Mouse (Mus musculus) heart, postnatal 0 days (tissue): Measurements from ENCODE around the gene Rad17. TPM values are rescaled to one million over a fixed set of nuclear protein-coding genes. Genes with fewer than 3 reads are reported as not detected.

Source experiments
- ATAC-seq: fragments of 200-750 bp; cut with Nextera tagmentation; 2 replicates; pipeline ENCODE4 v1.8.0; 2017; ENCODE audit warnings: low read depth, moderate number of reproducible peaks, moderate library complexity; ENCODE audit not compliant: insufficient read depth
- DNase-seq: peaks from one replicate; pipeline ENCODE4 v3.0.0-alpha.2; 2016; ENCODE audit warnings: low spot score
- H3K27ac ChIP-seq: fragments of 300-500 bp; sonication (generic); 2 replicates; pipeline ENCODE4 v1.5.1; 2014; ENCODE audit warnings: low read depth, mild to moderate bottlenecking
- H3K27me3 ChIP-seq: fragments of 300-500 bp; sonication (generic); 2 replicates; pipeline ENCODE4 v1.6.1; 2014; ENCODE audit warnings: low read length, mixed read lengths; ENCODE audit not compliant: control insufficient read depth, insufficient read depth
- H3K36me3 ChIP-seq: fragments of 300-500 bp; sonication (generic); replicated peaks from 2 replicates; pipeline ENCODE4 v1.6.1; 2014; ENCODE audit warnings: low read length, mixed read lengths; ENCODE audit not compliant: control insufficient read depth, insufficient read depth
- H3K4me1 ChIP-seq: fragments of 300-500 bp; sonication (generic); 2 replicates; pipeline ENCODE4 v1.6.1; 2014; ENCODE audit warnings: antibody characterized with exemption; ENCODE audit not compliant: control insufficient read depth, insufficient read depth
- H3K4me2 ChIP-seq: fragments of 300-500 bp; sonication (generic); 2 replicates; pipeline ENCODE4 v1.6.1; 2014; ENCODE audit warnings: low read depth, mild to moderate bottlenecking, low read length, moderate library complexity
- H3K4me3 ChIP-seq: fragments of 300-500 bp; sonication (generic); 2 replicates; pipeline ENCODE4 v1.5.1; 2014; ENCODE audit warnings: low read depth, low read length
- H3K9ac ChIP-seq: fragments of 300-500 bp; sonication (generic); replicated peaks from 2 replicates; pipeline ENCODE4 v1.6.1; 2014; ENCODE audit warnings: low read depth, low read length, mixed read lengths
- H3K9me3 ChIP-seq: fragments of 300-500 bp; sonication (generic); replicated peaks from 2 replicates; pipeline ENCODE4 v1.6.1; 2016; ENCODE audit warnings: low read length; ENCODE audit not compliant: control insufficient read depth
- CTCF ChIP-seq: IDR thresholded peaks from 2 replicates; pipeline ENCODE4 v1.5.1; 2016; ENCODE audit warnings: antibody characterized with exemption, control low read depth, low read depth
- EP300 ChIP-seq: IDR thresholded peaks from 2 replicates; pipeline ENCODE4 v1.6.1; 2016; ENCODE audit warnings: antibody characterized with exemption, low read depth
- WGBS: fragments of 180-500 bp; shearing (Covaris S2); extraction: QIAGEN DNeasy Blood & Tissue Kit; methylation state at CpG from one replicate; pipeline ENCODE4 v1.1.7; 2014; 5-methylcytosine and 5-hydroxymethylcytosine counted together
- polyA plus RNA-seq: library from polyadenylated mRNA; unstranded; fragments of >200 nt; fragmentation: Nextera tagmentation; extraction: Ambion mirVana; gene quantifications from 2 replicates; pipeline ENCODE4 v1.2.1, GENCODE M21; 2015
- total RNA-seq: library from RNA; depleted of rRNA; stranded (reverse); fragments of >200 nt; gene quantifications from 2 replicates; pipeline ENCODE4 v1.2.3, GENCODE M21; 2014; ENCODE audit warnings: low replicate concordance

The Rad17 gene
- total and polyA plus RNA-seq, 2 experiments from 2014 or later, result 19.9 to 22.3 TPM

DNA sequence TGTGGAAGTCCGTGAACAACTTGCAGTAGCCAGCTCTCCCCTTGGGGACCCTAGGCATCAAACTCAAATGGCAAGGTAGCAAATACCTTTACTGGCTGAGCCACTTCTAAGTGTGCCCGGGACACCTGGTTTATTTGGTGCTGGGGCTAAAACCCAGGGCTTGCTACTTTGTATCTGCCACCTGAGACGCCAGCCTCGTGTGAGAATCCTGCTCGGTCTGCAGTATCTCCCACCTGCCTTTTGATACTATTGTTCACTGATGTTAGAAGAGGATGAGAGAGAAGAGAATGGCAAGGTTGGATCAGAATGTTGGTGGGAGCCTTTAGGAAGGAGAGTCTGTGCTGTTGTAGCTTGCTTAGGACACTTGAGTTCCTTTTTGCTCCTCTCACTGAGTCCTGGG lies 7.2 kb upstream of the Rad17 start:
- Histone ChIP-seq H3K27ac (no peak overlapping the region), H3K4me1 (no peaks in the 10 kb centered on the region), H3K9ac (no peak overlapping the region), H3K27me3 (no peaks in the 10 kb centered on the region), H3K9me3 (no peaks in the 10 kb centered on the region), H3K36me3 (peaks cover 9% of the 10 kb centered on the region; the same call in 1 of the 2 replicates), H3K4me2 (no peak overlapping the region), H3K4me3 (no peak overlapping the region)
- DNase-seq, result no peak
- 92% methylated on average over 5 of the region's 5 CpGs for whole genome bisulfite sequencing
- no peak for TF ChIP-seq EP300
- TF ChIP-seq CTCF, result no peak
- ATAC-seq, result no peak

GRCm38 (mm10) chr13:100651439-100652186 lies 762 bp upstream of the Rad17 start, which contains the start of gene Taf9:
TSS of gene Taf9 (plus strand) at chr13:100651579.
- WGBS, result under 1% methylated on average over 61 of the region's 63 CpGs

GRCm38 (mm10) chr13:100648223-100648622 lies 2.6 kb downstream of the Rad17 start:
- WGBS, result 91% methylated on average over 8 of the region's 8 CpGs
- no peaks in the 10 kb centered on the region for H3K9me3 ChIP-seq
- TF ChIP-seq EP300 (no peak), CTCF (no peak)
- no peak overlapping the region for H3K27ac ChIP-seq
- H3K36me3 ChIP-seq, result peaks cover 23% of the 10 kb centered on the region
- H3K4me2 ChIP-seq, result no peak overlapping the region
- DNase-seq, result no peak
- H3K27me3 ChIP-seq, result no peaks in the 10 kb centered on the region
- no peak for ATAC-seq
- H3K4me3 ChIP-seq, result no peak overlapping the region
- H3K9ac ChIP-seq, result no peak overlapping the region
- peaks cover 6% of the 10 kb centered on the region for H3K4me1 ChIP-seq

More at GRCm38 (mm10) chr13:100651439-100652186, 762 bp upstream of the Rad17 start, which contains the start of gene Taf9:
- TF ChIP-seq CTCF (no peak), EP300 (no peak)
- Histone ChIP-seq H3K4me1 (peaks cover 6% of the 10 kb centered on the region), H3K9me3 (no peaks in the 10 kb centered on the region), H3K27me3 (no peaks in the 10 kb centered on the region), H3K36me3 (peaks cover 5% of the 10 kb centered on the region), H3K4me3 (peak within 1 kb of the TSS; percentile 89), H3K4me2 (peak within 1 kb of the TSS; percentile 68), H3K27ac (peak within 1 kb of the TSS; percentile 96), H3K9ac (peak within 1 kb of the TSS; percentile 93)
- peak; percentile 45 for DNase-seq
- peak; percentile 66 for ATAC-seq

GRCm38 (mm10) chr13:100642471-100643209 lies 8.2 kb downstream of the Rad17 start:
- Histone ChIP-seq H3K27me3 (no peaks in the 10 kb centered on the region), H3K4me2 (no peak overlapping the region), H3K4me3 (no peak overlapping the region), H3K4me1 (no peaks in the 10 kb centered on the region), H3K9ac (no peak overlapping the region), H3K36me3 (peaks cover 67% of the 10 kb centered on the region), H3K27ac (no peak overlapping the region), H3K9me3 (no peaks in the 10 kb centered on the region)
- 88% methylated on average over 4 of the region's 4 CpGs for WGBS
- ATAC-seq, result no peak
- TF ChIP-seq CTCF (no peak), EP300 (no peak)
- DNase-seq, result no peak

GRCm38 (mm10) chr13:100634106-100634691 lies 16.7 kb downstream of the Rad17 start:
- no peak overlapping the region for H3K27ac ChIP-seq
- H3K4me2 ChIP-seq, result no peak overlapping the region
- no peaks in the 10 kb centered on the region for H3K27me3 ChIP-seq
- no peak overlapping the region for H3K4me3 ChIP-seq
- 67% methylated on average over 3 of the region's 3 CpGs for WGBS
- ATAC-seq, result no peak
- H3K9ac ChIP-seq, result no peak overlapping the region
- peaks cover 75% of the 10 kb centered on the region for H3K36me3 ChIP-seq
- no peaks in the 10 kb centered on the region for H3K4me1 ChIP-seq
- H3K9me3 ChIP-seq, result no peaks in the 10 kb centered on the region
- no peak for DNase-seq
- TF ChIP-seq CTCF, result no peak
- no peak for TF ChIP-seq EP300
